Mouse (Mus musculus) myocyte (in vitro differentiated cells): ENCODE results near the gene Mrpl14.

Source experiments
- MYOD1 ChIP-seq, 3 experiments: IDR thresholded peaks; one replicate each; pipeline ENCODE4 v1.6.1; 2011; ENCODE audit warnings: control low read depth in 2 of 3, low read depth in 2 of 3, mild to moderate bottlenecking in 2 of 3, moderate library complexity in 1 of 3; ENCODE audit not compliant: insufficient read length in 2 of 3, control insufficient read depth in 1 of 3
- MYOG ChIP-seq, 3 experiments: IDR thresholded peaks; one replicate each; pipeline ENCODE4 v1.6.1; 2011; ENCODE audit warnings: control low read depth in 2 of 3, low read depth in 2 of 3, mild to moderate bottlenecking in 2 of 3; ENCODE audit not compliant: insufficient read length in 2 of 3, control insufficient read depth in 1 of 3, insufficient read depth in 1 of 3
- POLR2A ChIP-seq: IDR thresholded peaks from one replicate; pipeline ENCODE4 v1.6.1; 2011; ENCODE audit warnings: low read depth, mild to moderate bottlenecking, control low read depth, moderate library complexity; ENCODE audit not compliant: insufficient read length
- USF1 ChIP-seq: IDR thresholded peaks from one replicate; pipeline ENCODE4 v1.6.1; 2011; ENCODE audit warnings: low read depth, mild to moderate bottlenecking, control low read depth, moderate library complexity

GRCm38 (mm10) chr17:45684667-45685131, 1.4 kb upstream of the Mrpl14 start:
- TF ChIP-seq POLR2A (no peak), USF1 (no peak), MYOD1 (IDR thresholded peaks at IDR 0.05; ENCODE audit: control insufficient read depth in 1 of 3, insufficient read length in 2 of 3, low read depth in 2 of 3) (no peak), MYOG (IDR thresholded peaks at IDR 0.05; ENCODE audit: control insufficient read depth in 1 of 3, insufficient read depth in 1 of 3, insufficient read length in 2 of 3, low read depth in 2 of 3) (no peak)
